In the genomic region with DNA sequence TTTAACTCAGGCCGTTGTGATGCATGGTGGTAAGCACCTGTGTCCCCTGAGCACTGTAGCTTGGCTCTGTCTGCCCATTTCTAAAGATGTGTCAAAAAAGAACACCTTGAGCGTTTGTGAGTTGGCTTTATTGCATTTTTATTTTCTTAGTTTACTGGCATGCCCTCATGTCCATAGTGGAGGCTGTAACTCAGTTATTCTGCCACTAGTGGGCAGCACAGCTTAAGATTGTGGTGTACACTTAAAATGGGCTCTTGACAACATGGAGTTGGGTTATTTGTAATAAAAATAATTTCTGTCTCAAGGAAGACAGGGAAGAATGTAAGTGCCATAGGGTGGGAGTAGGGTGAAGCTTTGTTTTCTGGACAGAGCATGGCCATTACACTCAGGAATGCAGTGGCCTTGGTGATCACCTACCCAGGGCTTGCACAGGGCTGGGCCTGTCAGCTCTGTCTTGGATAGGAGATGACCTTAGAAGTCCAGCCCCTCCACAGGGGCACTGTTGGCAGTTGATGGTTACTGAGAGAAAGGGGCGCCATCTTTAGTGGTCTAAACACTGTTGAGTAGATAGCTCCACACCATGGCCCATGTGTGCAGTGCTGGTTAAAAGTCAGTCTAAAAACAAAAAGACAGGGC, we compare ENCODE assay signal across 8 mouse cellular contexts. TPM values are rescaled to one million over a fixed set of nuclear protein-coding genes. Genes with fewer than 3 reads are reported as not detected.
DNase-seq lines count a peak whose midpoint lies in the region; ATAC-seq and TF ChIP-seq lines count a peak whose summit lies in the region.

No protein-coding gene starts in this region.

- H3K9ac ChIP-seq in liver, embryonic 11.5 days (ENCODE audit: low read depth, low read length): no peak overlapping the region
- no peak overlapping the region for H3K9ac ChIP-seq in ES-E14 (ENCODE audit: insufficient read depth, low read depth, low read length, poor library complexity, severe bottlenecking)

- ATAC-seq in liver, embryonic 11.5 days (replicated peaks; ENCODE audit: low FRiP score): no peak

- TF ChIP-seq POLR2A in kidney, adult 2 months (IDR thresholded peaks at IDR 0.05; ENCODE audit: low read depth, low read length): no peak

- 0 out of 2 replicates have a peak, but pooled peaks have one; percentile 22 for TF ChIP-seq CTCF in kidney, adult 2 months (conservative IDR thresholded peaks at IDR 0.05; ENCODE audit: insufficient read depth, insufficient read length, low read depth, low read length)

- H3K27me3 ChIP-seq in liver, embryonic 11.5 days (replicated peaks; ENCODE audit: control insufficient read depth, insufficient read depth, low read length): no peaks in the 10 kb centered on the region
- no peaks in the 10 kb centered on the region for H3K27me3 ChIP-seq in kidney, adult 2 months (replicated peaks; ENCODE audit: control insufficient read depth, insufficient read depth, low read length)

- no peaks in the 10 kb centered on the region for H3K9me3 ChIP-seq in liver, embryonic 11.5 days (ENCODE audit: control insufficient read depth, low read length)
- no peaks in the 10 kb centered on the region for H3K9me3 ChIP-seq in ES-E14 (ENCODE audit: control insufficient read depth, insufficient read depth, low read depth, low read length)

- no peak overlapping the region for H3K4me2 ChIP-seq in liver, embryonic 11.5 days

- DNase-seq in liver: peak; percentile 54
- no peak for DNase-seq in liver, embryonic 11.5 days (ENCODE audit: low spot score)
- peak; percentile 33 for DNase-seq in ES-E14 (ENCODE audit: low read depth, low spot score)
- DNase-seq in adrenal gland, postnatal 10 days: peak; percentile 70
- DNase-seq in embryo, embryonic 11.5 days (ENCODE audit: low read depth, low spot score): peak; percentile 19
- DNase-seq in kidney, adult 2 months: peak; percentile 55
- peak; percentile 66 for DNase-seq in lung, postnatal 36 days
- no peak for DNase-seq in urinary bladder, adult 2 months (ENCODE audit: low spot score)

- no peaks in the 10 kb centered on the region for H3K4me1 ChIP-seq in liver, embryonic 11.5 days (replicated peaks; ENCODE audit: control insufficient read depth, insufficient read depth, low read length)
- H3K4me1 ChIP-seq in ES-E14 (ENCODE audit: control insufficient read depth in 2 of 2, insufficient read depth in 2 of 2, low read length in 2 of 2, poor library complexity in 1 of 2): no peaks in the 10 kb centered on the region
- H3K4me1 ChIP-seq in kidney, adult 2 months (ENCODE audit: control insufficient read depth, insufficient read depth, low read length): no peaks in the 10 kb centered on the region

- H3K27ac ChIP-seq in liver, embryonic 11.5 days (ENCODE audit: low read depth, low read length): no peak overlapping the region
- H3K27ac ChIP-seq in ES-E14 (ENCODE audit: insufficient read depth, low read depth, low read length, poor library complexity, severe bottlenecking): no peak overlapping the region
- no peak overlapping the region for H3K27ac ChIP-seq in kidney, adult 2 months (ENCODE audit: insufficient read depth, low read depth, low read length)

- WGBS in liver, embryonic 11.5 days: 86% methylated on average over 3 of the region's 3 CpGs
- 79% methylated on average over 3 of the region's 3 CpGs for WGBS in kidney, adult 2 months

- in situ Hi-C loops in ES-E14 (cut with MboI; ENCODE audit: low sequenced_read_pairs in 2 of 2, unreplicated experiment in 2 of 2): no loop called here

- peaks cover 29% of the 10 kb centered on the region for H3K36me3 ChIP-seq in liver, embryonic 11.5 days (ENCODE audit: control insufficient read depth, insufficient read depth, low read length)
- peaks cover 45% of the 10 kb centered on the region for H3K36me3 ChIP-seq in ES-E14 (ENCODE audit: control insufficient read depth, insufficient read depth, low read length, poor library complexity, severe bottlenecking)
- peaks cover 1% of the 10 kb centered on the region for H3K36me3 ChIP-seq in kidney, adult 2 months (ENCODE audit: control insufficient read depth, insufficient read depth, low read length)

- no peak overlapping the region for H3K4me3 ChIP-seq in liver, embryonic 11.5 days (ENCODE audit: low read depth, low read length)
- no peak overlapping the region for H3K4me3 ChIP-seq in ES-E14 (ENCODE audit: insufficient read depth in 1 of 2, low read depth in 1 of 2, low read length in 2 of 2, poor library complexity in 1 of 2, severe bottlenecking in 1 of 2)
- no peak overlapping the region for H3K4me3 ChIP-seq in kidney, adult 2 months (ENCODE audit: insufficient read depth, low read depth, low read length)

TF ChIP-seq in ES-E14, 5 proteins besides CTCF, POLR2A, EP300 and RAD21:
- TF ChIP-seq ZNF384 (IDR thresholded peaks at IDR 0.05; ENCODE audit: low read depth, low read length) (no peak), HCFC1 (IDR thresholded peaks at IDR 0.05; ENCODE audit: borderline replicate concordance, insufficient read depth, low read length) (no peak), MAFK (IDR thresholded peaks at IDR 0.05; ENCODE audit: insufficient read depth, low read depth, low read length) (no peak), ZC3H11A (IDR thresholded peaks at IDR 0.05; ENCODE audit: borderline replicate concordance, low read depth, low read length) (peak; percentile 33; the same call in 1 of the 2 replicates)

RNA-seq across cellular contexts. Expression of gene Map6d1, which starts 27.4 kb away (rescaled TPM):
- polyA plus RNA-seq in liver, embryonic 11.5 days (2014; fragmentation: Nextera tagmentation; extraction: Ambion mirVana): 0.27 and 0.31 TPM in 2 replicates
- total RNA-seq in ES-E14 (2012; rRNA removed): 0.58 and 0.62 TPM in 2 replicates
- total RNA-seq in adrenal gland, postnatal 10 days (2021): 1 to 10 TPM; 2.3 to 3.4 TPM
- polyA plus RNA-seq in kidney, adult 2 months (2012; rRNA removed): 0.07 and 0.11 TPM in 2 replicates
- polyA plus RNA-seq in urinary bladder, adult 2 months (2012; rRNA removed): 0.28 and 0.51 TPM in 2 replicates

Comparison
In these comparisons a context has a peak if more than half of its experiments do, and no peak if none do; other contexts are left out.
1. DNase-seq: peak in liver (single experiment), ES-E14 (single experiment), adrenal gland, postnatal 10 days (single experiment), embryo, embryonic 11.5 days (single experiment), kidney, adult 2 months (single experiment) and lung, postnatal 36 days (single experiment); none in liver, embryonic 11.5 days (single experiment) and urinary bladder, adult 2 months (single experiment).